Mouse (Mus musculus) skeletal muscle tissue, adult 2 months (tissue): ENCODE measurements around the gene Nmnat2.

ENCODE experiments used
- DNase-seq: peaks from one replicate; pipeline ENCODE4 v3.0.0-alpha.2; 2012; ENCODE audit warnings: low read depth, low spot score

Nmnat2 gene

DNA sequence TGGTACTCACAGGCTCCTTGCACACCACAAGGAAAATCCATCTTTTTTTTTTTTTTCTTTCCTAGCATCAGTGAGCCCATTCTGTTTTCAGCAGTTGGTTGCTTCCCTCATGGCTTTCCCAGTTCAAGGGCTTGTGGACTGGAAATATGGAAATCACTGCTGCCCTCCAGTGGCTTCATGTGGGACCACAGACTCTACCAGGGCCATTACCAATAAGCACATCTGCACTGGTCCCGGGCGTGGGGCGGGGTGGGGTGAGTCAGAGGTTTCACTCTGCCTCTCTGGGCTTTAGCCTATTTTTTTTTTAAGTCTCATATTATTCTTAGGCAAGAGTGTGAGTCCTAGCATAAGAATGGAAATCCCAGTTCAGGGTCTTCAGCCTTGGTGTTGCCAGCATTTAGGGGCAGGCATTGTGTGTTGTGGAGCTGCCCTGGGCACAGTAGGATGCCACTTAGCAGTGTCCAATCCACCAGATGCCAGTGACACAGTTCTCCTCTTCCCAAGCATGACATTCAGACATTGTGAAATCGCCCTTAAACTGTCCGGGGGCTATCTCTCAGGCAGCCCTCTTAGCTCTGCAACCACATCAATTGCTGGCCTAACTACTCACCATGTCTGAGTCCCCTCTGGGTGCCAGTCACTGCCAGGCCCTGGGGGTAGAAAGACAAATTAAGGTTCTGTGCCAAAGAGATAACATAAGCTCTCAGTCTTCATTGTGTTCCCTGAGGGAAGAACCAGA lies 137.6 kb downstream of the Nmnat2 start:
- DNase-seq: peak; percentile 87

DNA sequence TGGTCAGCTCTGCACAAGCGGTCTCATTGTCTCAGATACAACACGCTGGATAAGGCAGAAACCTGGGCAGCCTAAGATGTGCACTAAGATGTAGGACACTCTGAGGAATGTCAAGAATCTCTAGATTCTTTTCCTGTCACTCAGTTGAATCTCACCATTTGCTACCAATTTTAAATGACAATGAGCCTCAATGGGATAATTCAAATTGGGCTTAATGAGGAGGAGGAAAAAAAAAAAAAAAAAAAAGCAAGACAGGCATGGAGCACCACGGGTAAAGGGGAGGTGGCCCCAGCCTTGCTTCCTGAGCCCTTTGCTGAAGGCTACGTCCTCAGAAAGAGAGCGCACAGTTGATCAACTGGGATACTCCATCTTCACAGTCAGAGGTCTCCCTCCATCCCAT lies 138.4 kb downstream of the Nmnat2 start:
- DNase-seq: no peak

DNA sequence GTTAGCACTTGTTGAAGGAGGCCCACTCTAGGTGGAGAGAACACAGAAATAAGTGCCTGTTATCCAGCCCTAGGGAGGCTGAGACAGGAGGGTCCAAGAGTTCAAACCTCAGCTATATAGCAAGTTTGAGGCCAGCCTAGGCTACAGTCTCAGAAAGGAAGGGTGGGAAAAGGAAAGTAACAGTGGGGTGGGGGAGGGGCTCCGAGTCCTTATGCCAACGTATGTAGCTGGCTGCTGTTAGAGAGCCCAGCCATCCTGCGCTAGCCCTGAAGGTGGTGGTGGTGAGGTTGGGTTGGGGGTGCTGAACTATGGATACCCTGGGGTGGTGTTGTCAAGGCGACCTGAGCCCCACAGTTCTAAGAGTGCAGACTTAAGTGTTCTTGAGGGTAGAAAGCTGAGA lies 138.8 kb downstream of the Nmnat2 start:
- DNase-seq: no peak

DNA sequence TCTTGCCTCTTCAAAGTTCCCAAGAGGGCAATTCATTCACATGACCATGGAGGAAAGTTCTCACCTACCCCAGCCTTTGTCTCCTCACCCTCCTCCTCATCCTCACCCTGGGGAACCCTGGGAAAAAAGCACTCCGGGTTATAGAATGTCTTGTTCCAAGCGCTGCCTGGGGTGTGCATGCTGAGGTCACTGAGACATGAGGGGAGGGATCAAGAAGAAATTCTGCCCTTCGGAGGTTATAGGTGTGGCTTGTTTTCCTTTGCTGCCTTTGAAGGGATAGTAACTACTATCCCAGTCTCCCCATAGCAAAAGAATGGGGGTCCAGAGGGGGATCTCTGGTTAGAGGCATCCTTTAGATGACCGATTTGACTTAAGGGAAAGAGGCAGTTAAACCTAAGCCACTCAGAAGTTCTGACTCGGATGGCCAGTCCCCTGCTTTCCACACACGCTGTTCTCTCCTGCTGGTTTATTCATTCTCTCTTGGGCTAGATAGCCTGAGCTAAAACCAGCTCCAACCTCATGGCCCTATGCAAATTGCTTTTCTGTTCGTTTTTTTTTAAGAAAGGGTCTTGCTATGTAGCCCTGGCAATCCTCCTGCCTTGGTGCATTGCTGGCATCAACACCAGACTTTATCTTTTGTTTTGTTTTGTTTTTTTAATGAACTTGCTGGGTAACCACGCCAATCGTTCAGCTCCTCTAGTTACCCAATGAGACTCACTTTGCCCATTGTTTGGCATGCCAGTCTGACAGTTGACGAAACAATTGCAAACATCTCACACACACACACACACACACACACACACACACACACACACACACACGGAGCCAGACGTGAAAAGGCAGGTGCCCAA lies 139.7 kb downstream of the Nmnat2 start:
- no peak for DNase-seq

DNA sequence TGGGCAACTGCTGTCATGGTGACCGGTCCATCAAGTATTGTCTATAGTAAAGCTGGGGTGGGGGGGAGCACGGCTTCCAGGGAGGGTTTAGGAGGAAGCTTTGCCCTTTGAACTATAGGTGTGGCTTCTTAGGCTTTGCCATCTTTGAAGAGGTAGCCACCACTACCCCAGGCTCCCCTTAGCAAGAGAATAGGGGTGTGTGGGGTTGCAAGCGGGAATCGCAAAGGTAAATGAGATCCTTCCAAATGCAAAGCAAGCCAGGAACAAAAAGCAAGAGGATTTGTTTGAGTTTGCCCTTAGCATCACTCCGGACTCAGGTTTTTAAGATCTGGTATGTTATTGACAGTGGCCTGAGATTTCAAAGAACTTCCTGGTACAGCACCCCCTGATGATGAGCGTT lies 140.5 kb downstream of the Nmnat2 start:
- DNase-seq: no peak

DNA sequence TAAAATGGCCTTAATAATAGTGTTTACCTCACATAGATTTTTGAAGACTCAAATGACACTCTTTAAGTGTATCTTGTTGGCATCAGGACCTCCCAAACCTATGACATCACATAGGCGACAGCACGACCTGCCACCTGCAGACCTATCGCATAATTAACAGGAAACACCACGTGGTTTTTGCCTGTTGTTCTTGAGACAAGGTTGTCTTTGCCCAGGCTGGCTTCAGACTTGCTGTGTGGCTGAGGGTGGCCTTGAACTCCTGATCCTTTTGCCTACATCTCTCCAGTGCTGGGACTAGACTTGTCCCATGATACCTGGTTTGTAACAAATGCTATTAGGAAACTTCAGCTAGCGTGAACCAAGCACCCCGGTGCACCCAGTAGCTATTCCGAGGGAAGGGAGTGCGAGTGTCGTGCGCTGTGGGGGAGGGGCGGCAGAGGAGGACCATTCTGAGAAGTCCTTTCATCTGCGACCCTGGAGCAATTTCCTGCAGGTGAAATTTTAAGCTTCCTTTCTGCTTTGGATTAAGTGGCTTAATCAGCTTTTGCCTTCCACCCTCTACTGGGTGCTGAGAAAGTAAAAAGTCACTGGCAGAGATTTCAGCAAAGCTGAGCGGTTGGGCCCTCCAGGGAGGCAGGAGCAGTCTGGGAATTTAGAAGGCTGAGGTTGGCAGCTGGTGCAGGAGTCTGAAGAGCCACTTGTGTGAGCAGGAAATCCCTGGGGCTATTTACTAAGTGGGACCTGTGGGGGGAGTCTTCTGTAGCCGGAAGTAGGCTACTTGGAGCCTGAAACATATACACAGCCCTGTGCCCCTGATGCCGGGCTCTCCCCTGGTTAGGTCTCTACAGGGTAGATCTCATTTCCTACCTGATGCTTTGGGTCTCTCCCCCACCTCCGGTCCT lies 141.3 kb downstream of the Nmnat2 start:
- DNase-seq: no peak

DNA sequence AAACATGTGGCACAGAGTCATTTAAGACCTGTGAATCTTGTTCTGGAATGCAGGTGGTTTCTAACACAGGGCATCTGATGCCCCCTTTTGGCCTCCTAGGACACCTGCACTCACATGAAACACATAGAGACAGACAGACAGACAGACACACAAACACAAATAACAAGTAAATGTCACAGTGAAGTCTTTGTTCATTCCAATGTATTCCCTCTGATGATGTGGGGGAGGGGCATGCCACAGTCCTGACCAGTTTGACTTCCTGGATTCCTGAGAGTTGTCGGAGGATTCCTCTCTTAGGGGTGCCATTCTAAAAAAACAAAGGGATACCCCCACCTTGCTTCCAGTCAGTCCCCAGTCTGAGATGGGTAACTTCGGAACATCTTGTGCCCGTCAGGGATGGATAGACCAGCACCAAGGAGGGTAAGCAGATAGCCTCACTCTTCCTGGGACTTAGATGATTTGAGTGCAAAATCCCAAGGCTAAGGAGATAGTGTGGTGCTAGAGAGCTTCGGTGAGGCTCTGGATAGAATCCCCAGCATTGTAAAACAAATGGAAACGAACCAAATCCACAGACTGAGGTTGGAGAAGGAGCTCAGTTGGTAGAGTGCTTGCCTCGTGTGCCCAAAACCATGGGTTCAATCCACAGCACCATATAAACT lies 142.4 kb downstream of the Nmnat2 start:
- DNase-seq: no peak

DNA sequence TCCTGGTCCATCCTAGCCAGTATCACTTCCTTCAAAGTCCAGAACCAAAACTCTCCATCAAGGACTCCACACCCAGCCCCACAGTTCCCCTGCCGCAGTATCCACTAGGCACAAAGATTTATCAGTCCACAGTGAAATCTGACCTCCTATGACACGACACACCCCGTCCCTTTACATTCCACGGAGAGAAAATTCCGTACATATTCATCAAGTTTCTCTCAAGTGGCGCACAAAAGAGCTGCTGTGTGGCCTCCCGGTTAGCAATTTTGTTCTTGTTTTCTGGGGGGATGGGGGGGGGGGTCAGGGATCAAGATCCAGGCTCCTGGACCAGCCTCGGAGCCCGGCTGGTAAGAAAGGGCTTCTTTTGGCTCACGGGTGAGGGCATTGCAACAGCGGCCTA lies 143.8 kb downstream of the Nmnat2 start:
- no peak for DNase-seq

DNA sequence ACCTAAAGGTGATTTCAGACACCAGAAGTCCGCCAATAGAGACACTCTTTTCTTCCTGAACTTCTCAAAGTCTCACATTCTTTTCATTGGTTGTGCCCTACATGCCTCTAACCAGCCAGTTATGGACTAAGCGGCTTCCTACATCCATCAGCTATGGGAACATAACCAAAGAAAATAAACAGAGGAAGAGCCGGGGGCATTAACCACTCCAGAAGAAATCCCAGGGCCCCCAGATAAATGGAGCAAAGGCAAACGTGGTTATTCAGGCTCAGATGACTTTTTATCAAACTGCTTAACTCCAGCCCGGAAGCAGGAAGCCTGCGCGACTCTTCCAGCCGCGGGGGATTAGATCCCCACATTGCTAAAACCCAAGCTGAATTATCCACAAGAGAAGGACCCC lies 146.1 kb downstream of the Nmnat2 start:
- no peak for DNase-seq

DNA sequence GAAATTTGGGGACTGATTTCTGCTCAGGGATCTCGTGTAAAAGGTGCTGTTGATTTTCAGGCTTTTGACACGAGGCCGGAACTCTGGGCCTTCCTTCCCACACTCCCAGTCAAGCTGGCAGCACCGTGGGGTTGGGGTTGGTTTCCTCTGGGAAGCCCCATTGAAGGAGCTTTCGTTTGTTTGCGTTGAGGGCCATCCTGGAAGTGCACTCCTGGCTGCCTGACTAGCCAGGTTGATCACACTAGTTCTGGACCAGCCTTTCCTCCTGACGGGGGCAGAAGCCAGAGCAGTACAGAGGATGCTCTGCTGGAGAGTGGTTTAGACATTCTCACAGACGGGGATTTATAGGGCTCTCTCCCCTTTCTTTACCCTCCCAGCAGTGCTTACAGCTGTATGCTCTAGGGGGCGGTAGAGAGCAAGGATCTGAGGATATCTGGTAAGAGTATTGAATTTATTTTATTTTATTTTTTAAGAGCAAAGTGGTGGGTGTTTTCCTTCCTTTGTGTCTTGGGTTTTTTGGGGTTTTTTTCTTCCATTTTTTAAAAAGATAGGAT lies 146.6 kb downstream of the Nmnat2 start:
- DNase-seq: peak; percentile 48

DNA sequence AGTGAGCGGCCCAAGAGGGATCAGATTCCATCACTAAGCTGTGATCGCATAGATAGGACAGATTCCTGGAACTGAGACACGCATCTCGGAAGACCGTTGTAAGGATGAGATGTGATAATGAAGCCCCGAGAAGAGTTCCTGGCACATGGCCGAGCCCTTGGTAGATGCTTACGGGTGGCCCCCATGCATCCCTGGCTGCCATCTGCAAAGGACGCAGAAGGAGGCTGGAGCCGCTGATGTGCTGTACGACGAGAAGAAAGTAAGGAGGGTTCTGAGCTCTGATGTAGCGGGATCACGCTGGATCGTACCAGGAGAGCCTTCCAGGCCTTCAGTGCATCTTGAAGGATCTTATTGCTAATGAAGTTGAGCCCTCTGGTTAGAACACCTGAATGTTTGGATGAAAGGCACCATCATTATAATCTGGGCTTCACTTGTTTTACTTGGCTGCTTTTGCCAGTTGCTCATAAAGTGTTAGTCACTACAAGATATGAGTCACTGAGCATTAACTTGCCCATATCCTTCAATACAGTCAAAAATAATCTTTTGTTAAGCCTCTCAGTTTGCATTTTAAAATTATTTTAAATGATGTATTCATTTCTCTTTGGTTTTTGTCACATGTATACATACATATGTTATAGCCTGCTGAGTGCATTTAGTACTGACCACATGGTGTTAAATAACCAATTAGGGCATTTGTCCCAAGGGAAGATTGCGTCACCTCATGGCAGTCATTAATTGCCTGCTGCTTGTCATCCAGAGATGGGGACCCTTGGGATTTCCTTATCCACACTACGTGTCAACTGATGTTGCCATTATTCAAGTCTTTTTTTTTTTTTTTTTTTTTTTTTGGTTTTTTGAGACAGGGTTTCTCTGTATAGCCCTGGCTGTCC lies 147.7 kb downstream of the Nmnat2 start:
- DNase-seq: no peak

DNA sequence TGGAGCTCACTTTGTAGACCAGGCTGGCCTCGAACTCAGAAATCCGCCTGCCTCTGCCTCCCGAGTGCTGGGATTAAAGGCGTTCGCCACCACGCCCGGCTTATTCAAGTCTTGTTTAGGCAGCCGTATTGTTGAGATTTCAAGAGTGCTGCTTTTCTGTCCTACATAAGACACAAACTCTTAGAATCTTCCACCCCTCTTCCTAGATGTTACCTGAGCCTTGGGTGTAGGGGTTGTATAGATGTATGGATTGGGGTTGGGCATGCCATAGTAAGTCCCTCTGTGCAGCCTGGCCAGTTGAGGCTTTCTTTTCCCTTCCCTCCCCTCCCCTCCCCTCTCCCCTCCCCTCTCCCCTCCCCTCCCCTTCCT lies 148.4 kb downstream of the Nmnat2 start:
- no peak for DNase-seq

DNA sequence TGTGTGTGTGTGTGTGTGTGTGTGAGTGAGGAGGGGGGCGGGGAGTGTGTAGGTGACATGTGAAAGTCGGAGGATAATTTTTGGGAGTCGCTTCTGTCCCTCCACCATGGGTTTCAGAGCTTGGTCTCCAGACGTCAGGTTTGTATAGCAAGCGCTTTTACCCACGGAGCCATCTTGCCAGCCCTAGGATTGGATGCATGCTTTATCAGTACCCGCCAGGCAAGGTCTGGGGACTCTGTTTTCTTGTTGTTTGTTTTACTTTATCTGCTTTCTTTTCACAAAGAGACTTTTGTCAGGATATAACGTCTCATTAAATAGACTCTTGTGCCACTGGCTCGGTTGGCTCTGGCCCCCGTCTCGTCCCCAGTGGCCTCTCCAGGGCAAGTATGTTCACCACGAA lies 150.0 kb downstream of the Nmnat2 start:
- no peak for DNase-seq

DNA sequence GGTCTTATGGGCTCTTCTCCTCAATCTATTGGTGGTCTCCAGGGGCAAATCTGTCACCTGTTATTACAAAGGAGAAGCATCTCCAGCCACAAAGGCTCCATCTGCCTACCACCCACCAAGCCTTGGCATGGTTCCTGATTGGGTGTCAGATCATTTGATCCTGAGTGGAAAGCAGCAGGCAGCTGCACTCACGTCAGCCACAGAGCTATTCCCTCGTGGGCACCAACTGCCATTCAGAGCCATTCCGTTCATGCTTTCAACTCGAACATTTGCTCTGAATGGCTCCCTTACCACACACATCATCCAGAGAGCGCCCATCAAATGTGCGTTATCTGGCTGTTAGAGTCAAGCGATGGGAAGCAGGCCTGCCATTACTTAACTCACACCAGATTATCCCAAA lies 153.1 kb downstream of the Nmnat2 start:
- DNase-seq: no peak

DNA sequence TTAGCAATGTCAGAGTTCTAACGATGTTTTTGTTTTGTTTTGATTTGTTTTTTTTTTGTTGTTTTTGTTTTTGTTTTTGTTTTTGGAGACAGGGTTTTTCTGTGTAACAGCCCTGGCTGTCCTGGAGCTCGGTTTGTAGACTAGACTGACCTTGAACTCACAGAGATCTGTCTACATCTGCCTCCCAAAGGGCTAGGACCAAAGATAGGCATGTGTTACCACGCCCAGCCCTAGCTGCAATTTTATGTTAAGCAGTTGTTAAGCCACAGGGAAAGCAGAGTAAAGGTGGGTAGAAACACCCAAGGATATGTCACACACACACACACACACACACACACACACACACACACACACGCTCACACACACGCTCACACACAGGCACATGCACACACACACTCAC lies 154.6 kb downstream of the Nmnat2 start:
- DNase-seq: no peak

DNA sequence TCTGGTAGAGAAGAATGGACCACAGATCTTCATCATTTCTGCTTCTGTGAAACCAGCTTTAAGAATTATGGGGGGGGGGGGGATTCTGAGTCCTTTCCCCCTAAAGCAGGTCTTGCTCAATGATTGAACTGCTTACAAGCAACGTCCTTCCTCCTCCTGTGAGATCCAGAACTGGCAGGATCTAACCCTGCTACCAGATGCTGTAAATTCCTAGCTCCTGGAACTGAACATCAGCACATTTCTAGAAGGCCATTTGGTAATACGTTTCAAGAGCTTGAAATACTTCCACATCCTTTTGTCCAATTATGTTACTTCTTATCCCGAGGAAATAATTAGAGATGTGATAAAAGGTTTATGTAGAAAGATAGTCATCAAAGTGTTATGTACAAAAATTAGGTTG lies 155.0 kb downstream of the Nmnat2 start:
- DNase-seq: no peak

DNA sequence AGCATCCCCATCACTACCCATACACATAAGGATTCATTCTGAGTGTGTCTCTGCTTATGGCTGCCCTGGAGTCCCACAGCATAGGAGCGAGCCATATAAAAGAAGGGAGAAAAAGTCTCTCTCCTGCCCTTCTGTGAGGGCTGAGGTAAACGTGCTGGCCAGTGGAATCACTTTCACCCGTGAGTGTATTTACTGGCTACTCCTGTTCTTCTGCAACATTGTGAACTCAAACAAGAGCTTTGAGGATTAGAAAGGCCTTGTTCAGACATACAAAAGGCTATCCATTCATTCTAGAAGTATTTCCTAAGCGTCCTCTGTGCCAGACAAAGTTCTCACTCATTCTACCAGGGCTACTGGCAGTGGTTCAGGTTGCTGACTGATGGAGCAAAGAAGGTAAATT lies 156.8 kb downstream of the Nmnat2 start:
- no peak for DNase-seq

DNA sequence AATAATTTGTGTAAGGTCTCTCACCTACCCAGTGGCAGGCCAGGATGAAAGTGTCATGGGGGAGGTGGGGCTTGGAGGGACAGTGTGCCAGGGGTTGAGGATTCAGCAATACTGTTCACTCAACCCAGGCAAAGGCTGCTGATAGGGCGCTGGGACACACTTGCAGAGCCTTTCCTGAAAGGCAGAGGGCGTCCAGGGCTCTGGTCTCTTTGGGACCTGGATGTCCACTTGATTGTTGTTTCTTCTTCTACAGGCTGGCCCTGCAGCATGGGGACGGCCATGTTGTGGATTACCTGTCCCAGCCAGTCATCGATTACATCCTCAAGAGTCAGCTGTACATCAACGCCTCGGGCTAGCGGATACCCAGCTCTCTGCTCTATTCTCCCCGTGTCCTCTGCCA lies 160.5 kb downstream of the Nmnat2 start:
- DNase-seq: no peak

DNA sequence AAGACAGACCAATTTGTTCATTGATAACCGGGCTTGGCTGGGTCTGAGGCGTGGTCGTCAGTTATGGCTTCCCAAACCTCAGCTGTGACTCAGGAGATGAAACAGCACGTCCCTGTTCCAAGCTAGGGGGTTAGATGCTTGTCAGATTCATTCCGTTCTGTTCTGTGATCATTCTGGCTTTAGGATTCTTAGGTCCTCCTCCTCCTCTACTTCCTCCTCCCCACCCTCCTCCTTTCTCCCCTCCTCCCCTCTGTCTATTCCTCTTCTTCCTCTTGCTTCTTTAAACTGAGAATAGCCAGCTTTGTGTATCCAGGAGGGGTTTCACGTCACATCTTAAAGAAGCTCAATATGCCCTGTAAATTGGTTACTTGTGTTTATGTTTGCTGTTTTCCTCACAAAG lies 165.8 kb downstream of the Nmnat2 start:
- peak; percentile 44 for DNase-seq

DNA sequence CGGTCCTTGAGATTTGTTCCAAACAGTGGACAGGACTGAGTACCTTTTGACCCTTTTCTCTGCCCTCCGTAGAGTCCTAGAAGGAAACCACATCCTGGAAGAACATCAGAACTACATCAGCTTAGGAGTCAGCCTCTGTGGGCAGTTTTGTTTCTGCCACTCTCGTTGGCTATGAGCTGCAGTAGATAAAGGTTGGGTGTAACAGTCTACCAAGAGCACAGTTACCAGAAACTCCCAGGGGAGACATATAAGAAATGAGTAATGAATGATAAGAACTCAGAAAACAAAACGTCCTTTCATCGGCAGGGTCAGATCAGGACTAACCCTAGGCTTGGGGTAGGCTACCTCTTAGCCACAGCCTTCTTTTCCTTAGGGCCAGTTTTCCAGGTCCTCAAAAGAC lies 166.5 kb downstream of the Nmnat2 start:
- DNase-seq: peak; percentile 66
